Mouse (Mus musculus): ENCODE data around the gene Slc38a1. TPM values are rescaled to one million over a fixed set of nuclear protein-coding genes. Genes with fewer than 3 reads are reported as not detected.

Gene Slc38a1
- polyA plus RNA-seq, 1 experiment from 2014 or later: 151 TPM

DNA sequence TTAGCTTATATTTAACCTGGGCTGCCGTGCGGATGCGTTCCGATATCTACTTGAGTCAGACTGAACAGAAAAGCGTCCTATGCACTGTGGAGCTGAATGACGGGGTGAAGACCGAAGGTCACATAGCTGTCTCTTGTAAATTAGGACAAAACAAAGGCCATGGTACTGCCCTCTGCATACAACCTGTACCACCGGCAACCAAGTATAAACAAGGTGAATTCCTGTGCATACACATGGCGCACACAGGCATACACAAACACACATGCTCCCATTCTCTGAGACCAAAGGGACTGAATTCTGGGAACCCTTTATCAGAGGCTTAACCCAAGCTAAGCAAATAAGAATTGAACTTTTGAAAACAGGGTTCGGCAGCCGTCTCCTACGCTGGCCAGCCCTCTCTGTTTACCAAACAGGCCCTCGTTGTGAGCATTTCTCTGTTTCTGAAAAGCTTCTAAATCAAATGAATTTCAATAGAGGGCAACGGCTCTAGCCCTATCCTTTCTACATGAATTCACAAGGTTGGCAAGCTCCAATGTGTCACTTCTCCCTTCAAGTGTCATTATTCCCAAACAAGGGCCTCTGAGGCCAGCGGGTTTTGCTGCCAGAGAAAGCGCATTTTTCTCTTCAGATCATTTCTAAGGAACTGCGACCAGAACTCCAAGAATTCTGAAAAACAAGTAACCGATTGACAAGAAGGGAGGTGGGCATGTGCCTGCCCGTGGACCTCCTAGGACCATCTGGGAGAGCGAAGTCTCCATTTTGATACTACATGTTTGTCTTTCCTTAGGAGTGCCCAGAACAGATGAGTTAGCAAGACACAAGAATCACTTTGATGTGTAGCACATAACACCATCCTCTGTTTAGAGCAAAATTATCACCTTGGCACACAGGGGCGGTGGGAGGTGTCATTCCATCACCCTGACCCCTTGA lies 42.6 kb downstream of the Slc38a1 start:
- no peak for ATAC-seq (ENCODE audit: low FRiP score, low read depth)
- H3K4me2 ChIP-seq (replicated peaks): no peak overlapping the region
- H3K36me3 ChIP-seq: peaks cover 42% of the 10 kb centered on the region
- 86% methylated on average over 21 of the region's 21 CpGs for WGBS
- H3K9ac ChIP-seq: no peak overlapping the region
- H3K27ac ChIP-seq: no peak overlapping the region
- H3K4me1 ChIP-seq: peaks cover 2% of the 10 kb centered on the region; the same call in 1 of the 2 replicates
- no peak overlapping the region for H3K4me3 ChIP-seq
- H3K9me3 ChIP-seq: no peaks in the 10 kb centered on the region
- H3K27me3 ChIP-seq (replicated peaks): no peaks in the 10 kb centered on the region

DNA sequence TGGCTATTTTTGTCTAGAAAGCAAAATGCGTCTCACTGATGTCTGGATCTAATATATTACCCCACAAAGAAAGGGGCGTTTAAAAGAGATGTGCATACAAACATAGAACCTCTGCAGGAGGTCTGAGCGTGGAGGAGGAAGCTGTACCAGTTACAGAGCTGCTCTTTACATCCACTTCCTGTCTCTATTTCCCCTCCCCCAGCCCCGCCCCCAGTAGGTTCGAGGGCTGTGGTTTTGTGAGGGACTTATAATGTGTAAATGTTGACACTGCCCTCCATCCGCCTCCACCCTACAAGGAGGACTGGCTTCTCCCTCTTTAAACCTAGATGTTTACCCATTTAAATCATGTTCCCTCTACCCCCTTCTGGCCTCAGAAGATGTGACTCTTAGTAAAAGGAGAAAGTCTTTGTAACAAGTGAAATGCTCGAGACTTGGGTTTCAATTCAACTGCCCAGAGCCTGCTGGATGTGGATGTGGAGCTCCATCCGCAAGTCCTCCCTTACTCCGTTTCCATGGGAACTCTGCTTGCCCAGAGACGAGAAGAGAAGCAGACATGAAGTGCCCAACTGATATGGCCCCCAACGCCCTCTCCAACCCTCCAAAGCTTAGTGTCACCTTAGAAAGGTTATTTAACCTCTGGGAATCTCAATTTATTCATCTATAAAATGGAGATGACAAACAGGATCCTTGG lies 43.7 kb downstream of the Slc38a1 start:
- H3K4me3 ChIP-seq: no peak overlapping the region
- no peaks in the 10 kb centered on the region for H3K9me3 ChIP-seq
- no peaks in the 10 kb centered on the region for H3K27me3 ChIP-seq (replicated peaks)
- H3K4me2 ChIP-seq (replicated peaks): no peak overlapping the region
- WGBS: 60% methylated on average over 11 of the region's 11 CpGs
- no peak overlapping the region for H3K9ac ChIP-seq
- no peak for ATAC-seq (ENCODE audit: low FRiP score, low read depth)
- H3K27ac ChIP-seq: no peak overlapping the region
- peaks cover 42% of the 10 kb centered on the region for H3K36me3 ChIP-seq
- no peaks in the 10 kb centered on the region; the same call in 1 of the 2 replicates for H3K4me1 ChIP-seq

GRCm38 (mm10) chr15:96597116-96597515 lies 45.6 kb downstream of the Slc38a1 start:
- no peak for ATAC-seq (ENCODE audit: low FRiP score, low read depth)
- H3K9ac ChIP-seq: no peak overlapping the region
- H3K9me3 ChIP-seq: no peaks in the 10 kb centered on the region
- no peak overlapping the region for H3K4me3 ChIP-seq
- H3K36me3 ChIP-seq: peaks cover 47% of the 10 kb centered on the region
- H3K4me1 ChIP-seq: peaks cover 7% of the 10 kb centered on the region; the same call in 1 of the 2 replicates
- H3K27me3 ChIP-seq (replicated peaks): no peaks in the 10 kb centered on the region
- H3K27ac ChIP-seq: no peak overlapping the region
- 92% methylated on average over 9 of the region's 9 CpGs for WGBS
- H3K4me2 ChIP-seq (replicated peaks): no peak overlapping the region

DNA sequence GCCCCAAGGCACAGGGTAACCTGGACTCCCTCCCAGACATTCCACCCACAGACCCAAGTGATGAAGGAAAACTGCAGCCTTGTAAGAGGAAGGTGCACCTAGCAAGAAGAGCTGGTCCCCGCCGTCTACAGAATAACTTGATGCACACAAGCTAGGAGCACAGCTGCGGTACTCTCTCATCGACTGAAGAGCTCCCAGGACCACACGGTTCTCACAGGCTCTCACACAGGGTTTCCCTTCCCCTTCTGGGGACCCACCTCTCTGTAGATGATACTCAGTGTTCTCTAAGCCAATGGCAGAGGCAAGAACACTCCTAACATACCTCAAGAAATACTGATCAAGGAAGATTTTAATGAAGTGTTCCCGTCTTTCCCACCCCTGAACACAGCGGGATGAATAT lies 48.4 kb downstream of the Slc38a1 start:
- Histone ChIP-seq H3K27me3 (replicated peaks) (no peaks in the 10 kb centered on the region), H3K4me2 (replicated peaks) (no peak overlapping the region), H3K27ac (no peak overlapping the region), H3K4me1 (peaks cover 7% of the 10 kb centered on the region; the same call in 1 of the 2 replicates), H3K36me3 (peaks cover 47% of the 10 kb centered on the region), H3K4me3 (no peak overlapping the region), H3K9me3 (no peaks in the 10 kb centered on the region), H3K9ac (no peak overlapping the region)
- no peak for ATAC-seq (ENCODE audit: low FRiP score, low read depth)
- WGBS: 91% methylated on average over 7 of the region's 7 CpGs

DNA sequence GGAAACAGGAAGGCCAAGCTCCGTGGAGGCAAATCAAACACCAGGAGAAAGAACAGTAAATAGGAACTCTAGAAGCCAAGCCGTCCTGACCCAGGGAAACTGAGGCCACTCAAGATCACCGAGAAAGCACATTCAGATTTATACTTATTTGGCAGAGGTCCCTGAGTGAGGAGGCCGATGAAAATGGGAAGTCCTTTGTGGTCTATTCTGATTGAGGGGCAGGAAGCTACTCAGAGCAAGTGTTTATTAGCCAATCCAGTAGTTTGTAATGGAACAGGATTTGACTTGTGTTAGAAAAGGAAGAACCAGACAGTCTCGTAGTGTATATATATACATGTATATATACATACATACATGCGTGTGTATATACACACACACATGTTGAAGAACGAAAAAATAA lies 48.8 kb downstream of the Slc38a1 start:
- H3K27me3 ChIP-seq (replicated peaks): no peaks in the 10 kb centered on the region
- no peak overlapping the region for H3K27ac ChIP-seq
- H3K4me1 ChIP-seq: peaks cover 7% of the 10 kb centered on the region; the same call in 1 of the 2 replicates
- no peaks in the 10 kb centered on the region for H3K9me3 ChIP-seq
- H3K4me3 ChIP-seq: no peak overlapping the region
- no peak for ATAC-seq (ENCODE audit: low FRiP score, low read depth)
- 90% methylated on average over 7 of the region's 7 CpGs for WGBS
- H3K36me3 ChIP-seq: peaks cover 52% of the 10 kb centered on the region
- no peak overlapping the region for H3K4me2 ChIP-seq (replicated peaks)
- H3K9ac ChIP-seq: no peak overlapping the region

DNA sequence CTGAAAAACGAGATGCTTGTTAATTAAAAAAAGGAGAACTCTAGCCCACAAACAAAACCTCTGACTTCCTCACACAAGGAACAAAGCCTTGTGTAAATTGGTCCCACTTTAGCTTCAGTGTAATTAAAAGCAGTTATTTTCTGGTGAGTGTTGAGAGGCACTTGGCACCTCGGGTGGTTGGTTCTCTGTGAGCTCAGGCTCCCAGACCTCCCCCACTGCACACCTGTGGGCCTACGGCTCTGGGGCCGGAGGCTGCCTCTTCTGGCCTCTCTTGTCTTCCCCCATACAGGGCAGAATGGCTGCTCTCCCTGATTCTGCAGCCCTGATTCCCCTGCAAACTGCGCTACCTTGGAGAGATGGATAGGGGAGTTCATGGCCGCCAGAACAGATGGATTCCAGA lies 49.3 kb downstream of the Slc38a1 start:
- Histone ChIP-seq H3K9me3 (no peaks in the 10 kb centered on the region), H3K27ac (no peak overlapping the region), H3K9ac (no peak overlapping the region), H3K4me1 (peaks cover 7% of the 10 kb centered on the region; the same call in 1 of the 2 replicates), H3K36me3 (peaks cover 55% of the 10 kb centered on the region), H3K4me2 (replicated peaks) (no peak overlapping the region), H3K4me3 (no peak overlapping the region), H3K27me3 (replicated peaks) (no peaks in the 10 kb centered on the region)
- WGBS: 74% methylated on average over 6 of the region's 6 CpGs
- ATAC-seq (ENCODE audit: low FRiP score, low read depth): no peak

GRCm38 (mm10) chr15:96592976-96593375 lies 49.7 kb downstream of the Slc38a1 start:
- Histone ChIP-seq H3K27me3 (replicated peaks) (no peaks in the 10 kb centered on the region), H3K27ac (no peak overlapping the region), H3K4me3 (no peak overlapping the region), H3K9me3 (no peaks in the 10 kb centered on the region), H3K36me3 (peaks cover 54% of the 10 kb centered on the region), H3K4me2 (replicated peaks) (no peak overlapping the region), H3K9ac (no peak overlapping the region), H3K4me1 (peaks cover 7% of the 10 kb centered on the region; the same call in 1 of the 2 replicates)
- no peak for ATAC-seq (ENCODE audit: low FRiP score, low read depth)
- WGBS: 83% methylated on average over 13 of the region's 13 CpGs

DNA sequence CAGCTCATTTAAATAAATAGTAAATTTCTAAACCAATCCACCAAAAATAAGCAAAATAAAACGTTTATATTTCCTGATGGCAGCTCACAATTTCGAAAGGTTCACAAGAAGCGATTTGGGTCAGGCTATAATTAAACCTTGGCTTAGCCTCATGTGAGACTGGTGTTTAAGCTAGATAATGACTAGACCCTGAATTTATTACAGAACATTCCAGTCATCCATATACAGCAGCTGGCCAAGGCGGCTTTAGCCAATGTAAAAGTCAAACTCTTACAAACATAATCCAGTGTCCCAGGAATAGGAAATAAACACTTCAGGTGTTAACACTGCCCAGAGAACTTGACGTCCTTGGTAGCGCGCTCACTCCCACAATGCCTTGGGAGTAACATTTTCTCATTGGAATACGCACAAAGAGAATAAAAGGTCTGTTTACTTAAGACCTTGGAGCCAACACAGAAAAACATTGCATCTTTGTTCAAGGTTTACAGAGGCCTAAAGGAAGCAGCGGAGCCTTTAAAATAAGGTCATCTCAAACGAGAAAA lies 50.8 kb downstream of the Slc38a1 start:
- WGBS: 83% methylated on average over 10 of the region's 10 CpGs
- Histone ChIP-seq H3K36me3 (peaks cover 57% of the 10 kb centered on the region), H3K27ac (no peak overlapping the region), H3K9me3 (no peaks in the 10 kb centered on the region), H3K4me1 (0 out of 2 replicates have a peak, but pooled peaks cover 7% of the 10 kb centered on the region), H3K9ac (no peak overlapping the region), H3K4me3 (no peak overlapping the region), H3K4me2 (replicated peaks) (no peak overlapping the region), H3K27me3 (replicated peaks) (no peaks in the 10 kb centered on the region)
- ATAC-seq (ENCODE audit: low FRiP score, low read depth): no peak

GRCm38 (mm10) chr15:96588996-96589657 lies 53.6 kb downstream of the Slc38a1 start:
- Histone ChIP-seq H3K27me3 (replicated peaks) (no peaks in the 10 kb centered on the region), H3K4me2 (replicated peaks) (no peak overlapping the region), H3K27ac (no peak overlapping the region), H3K4me3 (no peak overlapping the region), H3K36me3 (peaks cover 80% of the 10 kb centered on the region), H3K4me1 (0 out of 2 replicates have a peak, but pooled peaks cover 7% of the 10 kb centered on the region), H3K9me3 (no peaks in the 10 kb centered on the region), H3K9ac (no peak overlapping the region)
- WGBS: 71% methylated on average over 9 of the region's 9 CpGs
- no peak for ATAC-seq (ENCODE audit: low FRiP score, low read depth)

GRCm38 (mm10) chr15:96587998-96588397 lies 54.7 kb downstream of the Slc38a1 start:
- WGBS: 95% methylated on average over 8 of the region's 8 CpGs
- no peak for ATAC-seq (ENCODE audit: low FRiP score, low read depth)
- no peaks in the 10 kb centered on the region for H3K27me3 ChIP-seq (replicated peaks)
- H3K9me3 ChIP-seq: no peaks in the 10 kb centered on the region
- H3K4me2 ChIP-seq (replicated peaks): no peak overlapping the region
- no peak overlapping the region for H3K9ac ChIP-seq
- H3K4me3 ChIP-seq: no peak overlapping the region
- peaks cover 88% of the 10 kb centered on the region for H3K36me3 ChIP-seq
- H3K27ac ChIP-seq: no peak overlapping the region
- 0 out of 2 replicates have a peak, but pooled peaks cover 4% of the 10 kb centered on the region for H3K4me1 ChIP-seq

DNA sequence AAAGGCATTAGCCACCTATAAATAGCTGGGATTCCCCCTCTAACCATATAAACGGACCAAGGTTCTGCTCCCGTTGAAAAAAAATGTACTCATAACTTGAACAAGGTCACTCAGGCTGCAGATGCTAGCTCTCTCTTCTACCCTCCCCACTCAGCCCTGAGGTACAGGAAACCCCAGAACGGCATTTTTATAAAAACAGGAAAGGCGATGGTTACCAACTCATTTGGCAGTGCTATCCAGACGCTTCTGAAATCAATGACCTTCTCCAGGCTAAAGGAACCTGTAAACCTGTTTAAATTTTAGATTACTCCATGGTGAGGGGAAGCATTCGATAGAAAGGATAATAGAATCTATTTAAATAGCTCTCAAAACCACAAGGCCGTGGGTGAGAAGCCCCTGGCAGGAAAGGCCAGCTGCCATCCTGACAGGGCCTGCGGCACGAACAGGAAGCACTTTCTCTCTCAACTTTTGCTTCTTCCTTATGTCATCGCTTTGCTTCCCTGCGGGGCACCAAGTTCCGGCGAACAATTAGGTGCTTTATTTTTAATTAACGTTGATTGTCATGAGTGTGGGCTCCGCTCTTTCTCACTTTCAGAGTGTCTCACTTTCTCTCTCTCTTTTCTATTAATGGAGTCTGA lies 59.2 kb downstream of the Slc38a1 start:
- Histone ChIP-seq H3K4me2 (replicated peaks) (no peak overlapping the region), H3K36me3 (peaks cover 71% of the 10 kb centered on the region), H3K4me3 (no peak overlapping the region)

More for the DNA sequence above, 59.2 kb downstream of the Slc38a1 start:
- Histone ChIP-seq H3K27ac (no peak overlapping the region), H3K9ac (no peak overlapping the region), H3K27me3 (replicated peaks) (no peaks in the 10 kb centered on the region), H3K4me1 (no peaks in the 10 kb centered on the region), H3K9me3 (no peaks in the 10 kb centered on the region)
- ATAC-seq (ENCODE audit: low FRiP score, low read depth): no peak
- 95% methylated on average over 15 of the region's 15 CpGs for WGBS

All from neural tube, embryonic 12.5 days (tissue).